Mouse (Mus musculus): Measurements from ENCODE around the gene Flnc. TPM values are rescaled to one million over a fixed set of nuclear protein-coding genes. Genes with fewer than 3 reads are reported as not detected.

Flnc gene
- polyA plus RNA-seq, 1 experiment, result 2.6 TPM

- Histone ChIP-seq H3K36me3 (ENCODE audit: control insufficient read depth, insufficient read depth, low read length) (no peaks in the 10 kb centered on the region), H3K4me1 (ENCODE audit: control insufficient read depth, insufficient read depth, low read length) (no peaks in the 10 kb centered on the region), H3K4me3 (ENCODE audit: control insufficient read depth, low read depth, low read length) (no peak overlapping the region), H3K27ac (ENCODE audit: control insufficient read depth, insufficient read depth, low read depth, low read length) (no peak overlapping the region), H3K27me3 (ENCODE audit: control insufficient read depth, insufficient read depth, low read length) (no peaks in the 10 kb centered on the region)
- TF ChIP-seq POLR2A (IDR thresholded peaks at IDR 0.05; ENCODE audit: control insufficient read depth, low read depth, low read length), result no peak
- no peak for TF ChIP-seq CTCF (IDR thresholded peaks at IDR 0.05; ENCODE audit: control insufficient read depth, insufficient read depth, insufficient replicate concordance, low read depth, low read length)
Observed at GRCm38 (mm10) chr6:29463388-29463787, 30.3 kb downstream of the Flnc start.

DNA sequence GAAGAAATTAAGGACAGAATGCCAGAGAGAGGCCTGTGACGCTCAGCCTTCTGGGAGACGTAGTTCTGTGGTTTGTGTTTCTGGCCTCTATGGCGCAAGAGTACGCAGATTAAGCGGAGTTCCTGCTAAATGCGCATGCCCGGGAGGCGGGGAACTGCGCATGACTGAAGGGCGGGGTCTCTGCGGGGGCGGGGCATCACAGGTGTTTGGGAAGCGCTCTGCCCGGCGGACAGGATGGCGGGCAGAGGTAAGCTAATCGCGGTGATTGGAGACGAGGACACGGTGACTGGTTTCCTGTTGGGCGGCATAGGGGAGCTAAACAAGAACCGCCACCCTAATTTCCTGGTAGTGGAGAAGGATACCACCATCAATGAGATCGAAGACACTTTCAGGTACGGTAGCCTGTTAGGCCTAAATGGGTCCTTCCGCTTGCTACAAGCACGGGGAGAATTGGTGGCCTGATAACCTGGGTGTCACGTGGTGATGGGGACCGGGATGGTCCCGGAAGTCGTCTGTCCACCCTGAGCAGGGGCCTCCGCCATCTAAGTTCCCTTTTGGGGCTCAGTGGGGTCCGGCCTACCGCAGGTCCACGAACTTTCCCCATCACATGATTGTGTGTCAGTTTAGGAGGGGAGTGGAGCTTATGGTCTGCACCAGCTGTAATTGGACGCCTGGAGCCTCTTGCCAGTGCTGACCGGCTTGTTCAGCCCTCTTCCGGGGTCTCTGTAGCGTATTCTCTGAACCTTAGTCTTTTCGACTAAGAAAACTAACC lies 34.7 kb downstream of the Flnc start, which contains the start of gene Atp6v1f:
Gene Atp6v1f (plus strand): TSS at position 136 of the 772 bp plus-strand sequence.
- H3K36me3 ChIP-seq (ENCODE audit: control insufficient read depth, insufficient read depth, low read length), result no peaks in the 10 kb centered on the region
- peak within 1 kb of the TSS; percentile 67 for H3K27ac ChIP-seq (ENCODE audit: control insufficient read depth, insufficient read depth, low read depth, low read length)
- no peaks in the 10 kb centered on the region for H3K4me1 ChIP-seq (ENCODE audit: control insufficient read depth, insufficient read depth, low read length)
- peak within 1 kb of the TSS; percentile 88 for H3K4me3 ChIP-seq (ENCODE audit: control insufficient read depth, low read depth, low read length)
- TF ChIP-seq CTCF (IDR thresholded peaks at IDR 0.05; ENCODE audit: control insufficient read depth, insufficient read depth, insufficient replicate concordance, low read depth, low read length), result no peak
- TF ChIP-seq POLR2A (IDR thresholded peaks at IDR 0.05; ENCODE audit: control insufficient read depth, low read depth, low read length), result peak; percentile 60; the same call in 1 of the 2 replicates
- H3K27me3 ChIP-seq (ENCODE audit: control insufficient read depth, insufficient read depth, low read length), result no peaks in the 10 kb centered on the region

GRCm38 (mm10) chr6:29468851-29469250 lies 35.8 kb downstream of the Flnc start:
- H3K27ac ChIP-seq (ENCODE audit: control insufficient read depth, insufficient read depth, low read depth, low read length), result no peak overlapping the region
- H3K36me3 ChIP-seq (ENCODE audit: control insufficient read depth, insufficient read depth, low read length), result no peaks in the 10 kb centered on the region
- H3K4me3 ChIP-seq (ENCODE audit: control insufficient read depth, low read depth, low read length), result peak overlapping the region; percentile 88
- no peaks in the 10 kb centered on the region for H3K27me3 ChIP-seq (ENCODE audit: control insufficient read depth, insufficient read depth, low read length)
- H3K4me1 ChIP-seq (ENCODE audit: control insufficient read depth, insufficient read depth, low read length), result no peaks in the 10 kb centered on the region; the same call in 1 of the 2 replicates
- TF ChIP-seq CTCF (IDR thresholded peaks at IDR 0.05; ENCODE audit: control insufficient read depth, insufficient read depth, insufficient replicate concordance, low read depth, low read length), result no peak
- no peak for TF ChIP-seq POLR2A (IDR thresholded peaks at IDR 0.05; ENCODE audit: control insufficient read depth, low read depth, low read length)

DNA sequence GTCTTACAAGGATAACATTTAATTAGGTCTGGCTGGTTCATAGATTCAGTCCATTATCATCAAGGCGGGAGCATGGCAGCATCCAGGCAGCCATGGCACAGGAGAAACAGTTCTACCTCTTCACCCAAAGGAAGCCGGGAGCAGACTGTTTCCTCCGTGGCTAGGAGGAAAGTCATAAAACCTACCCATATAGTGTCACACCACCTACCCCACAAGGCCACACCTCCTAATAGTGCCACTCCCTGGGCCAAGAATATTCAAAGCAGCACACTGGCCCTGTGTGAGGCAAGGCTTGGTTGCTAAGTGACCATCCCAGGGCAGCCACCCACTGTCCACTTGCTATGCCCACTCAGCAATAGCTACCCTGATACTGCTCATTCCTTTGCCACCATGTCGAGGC lies 38.1 kb downstream of the Flnc start, which contains the start of gene Atp6v1fnb:
Gene Atp6v1fnb (plus strand): TSS at position 301 of the 400 bp plus-strand sequence.
- no peak for TF ChIP-seq CTCF (IDR thresholded peaks at IDR 0.05; ENCODE audit: control insufficient read depth, insufficient read depth, insufficient replicate concordance, low read depth, low read length)
- peak; percentile 49; the same call in 1 of the 2 replicates for TF ChIP-seq POLR2A (IDR thresholded peaks at IDR 0.05; ENCODE audit: control insufficient read depth, low read depth, low read length)
- no peaks in the 10 kb centered on the region for H3K36me3 ChIP-seq (ENCODE audit: control insufficient read depth, insufficient read depth, low read length)
- peak within 1 kb of the TSS; percentile 64 for H3K27ac ChIP-seq (ENCODE audit: control insufficient read depth, insufficient read depth, low read depth, low read length)
- H3K27me3 ChIP-seq (ENCODE audit: control insufficient read depth, insufficient read depth, low read length), result no peaks in the 10 kb centered on the region
- H3K4me3 ChIP-seq (ENCODE audit: control insufficient read depth, low read depth, low read length), result peak within 1 kb of the TSS; percentile 88
- no peaks in the 10 kb centered on the region; the same call in 1 of the 2 replicates for H3K4me1 ChIP-seq (ENCODE audit: control insufficient read depth, insufficient read depth, low read length)

DNA sequence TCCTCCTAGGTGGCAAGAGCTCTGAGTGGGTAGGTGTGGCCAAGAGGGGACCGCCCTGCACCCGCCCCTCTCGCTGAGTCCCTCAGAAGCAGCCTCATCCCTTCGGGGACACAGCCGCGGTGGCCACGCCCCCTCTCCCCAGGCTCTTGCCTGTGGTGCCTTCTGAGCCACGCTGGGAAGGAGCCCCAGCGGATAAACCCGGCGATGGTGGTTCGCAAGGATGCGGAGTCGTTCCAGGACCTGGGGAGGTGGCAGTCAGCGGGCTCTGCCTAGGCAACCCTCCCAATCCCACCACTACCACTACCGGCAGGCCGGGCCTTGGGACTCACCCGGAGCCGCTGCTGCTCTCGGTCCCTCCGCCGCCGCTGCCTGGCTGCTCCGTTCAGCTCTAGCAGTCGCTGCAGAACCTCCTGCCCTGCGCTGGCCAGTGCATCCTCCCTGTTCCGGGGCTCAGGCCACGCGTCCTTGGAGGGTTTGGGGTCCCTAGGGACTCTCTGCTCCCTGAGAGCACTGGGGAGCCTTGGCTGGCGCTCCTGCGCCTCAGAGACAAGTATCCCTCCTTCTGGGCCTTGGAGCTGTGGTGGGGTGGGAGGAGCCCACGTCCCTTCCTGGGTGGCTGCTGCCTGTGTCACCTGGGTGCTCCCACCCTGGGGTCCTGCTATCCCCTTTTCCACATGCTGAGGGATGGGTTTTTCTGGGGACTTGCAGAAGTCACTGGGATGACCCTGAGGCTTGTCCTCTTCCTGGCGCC lies 41.1 kb downstream of the Flnc start:
- Histone ChIP-seq H3K27me3 (ENCODE audit: control insufficient read depth, insufficient read depth, low read length) (no peaks in the 10 kb centered on the region), H3K27ac (ENCODE audit: control insufficient read depth, insufficient read depth, low read depth, low read length) (no peak overlapping the region), H3K4me3 (ENCODE audit: control insufficient read depth, low read depth, low read length) (peak overlapping the region; percentile 59), H3K4me1 (ENCODE audit: control insufficient read depth, insufficient read depth, low read length) (no peaks in the 10 kb centered on the region; the same call in 1 of the 2 replicates), H3K36me3 (ENCODE audit: control insufficient read depth, insufficient read depth, low read length) (no peaks in the 10 kb centered on the region)
- TF ChIP-seq CTCF (IDR thresholded peaks at IDR 0.05; ENCODE audit: control insufficient read depth, insufficient read depth, insufficient replicate concordance, low read depth, low read length), result no peak
- no peak for TF ChIP-seq POLR2A (IDR thresholded peaks at IDR 0.05; ENCODE audit: control insufficient read depth, low read depth, low read length)

DNA sequence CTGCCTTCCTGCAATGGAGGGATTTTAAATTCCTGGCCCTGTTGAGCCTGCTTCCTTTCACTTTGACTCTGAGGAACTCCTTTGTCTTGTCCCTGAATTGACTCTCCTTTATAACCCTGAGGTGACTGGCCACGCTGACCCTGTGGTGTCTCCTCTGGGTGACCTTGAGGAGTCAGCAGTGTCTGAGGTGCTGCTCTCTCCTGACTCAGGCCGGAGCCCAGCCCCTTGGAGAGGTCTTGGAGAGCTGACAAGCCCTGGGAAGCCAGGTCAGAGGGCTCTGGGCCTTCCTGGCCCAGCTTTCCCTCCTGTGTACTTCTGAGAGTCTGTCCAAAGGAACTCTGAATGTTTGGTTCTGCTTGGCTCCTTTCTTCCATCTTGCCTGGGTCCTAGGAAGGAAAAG lies 41.7 kb downstream of the Flnc start:
- Histone ChIP-seq H3K36me3 (ENCODE audit: control insufficient read depth, insufficient read depth, low read length) (no peaks in the 10 kb centered on the region), H3K4me1 (ENCODE audit: control insufficient read depth, insufficient read depth, low read length) (no peaks in the 10 kb centered on the region; the same call in 1 of the 2 replicates), H3K4me3 (ENCODE audit: control insufficient read depth, low read depth, low read length) (no peak overlapping the region), H3K27ac (ENCODE audit: control insufficient read depth, insufficient read depth, low read depth, low read length) (no peak overlapping the region), H3K27me3 (ENCODE audit: control insufficient read depth, insufficient read depth, low read length) (no peaks in the 10 kb centered on the region)
- TF ChIP-seq CTCF (IDR thresholded peaks at IDR 0.05; ENCODE audit: control insufficient read depth, insufficient read depth, insufficient replicate concordance, low read depth, low read length), result no peak
- TF ChIP-seq POLR2A (IDR thresholded peaks at IDR 0.05; ENCODE audit: control insufficient read depth, low read depth, low read length), result no peak

DNA sequence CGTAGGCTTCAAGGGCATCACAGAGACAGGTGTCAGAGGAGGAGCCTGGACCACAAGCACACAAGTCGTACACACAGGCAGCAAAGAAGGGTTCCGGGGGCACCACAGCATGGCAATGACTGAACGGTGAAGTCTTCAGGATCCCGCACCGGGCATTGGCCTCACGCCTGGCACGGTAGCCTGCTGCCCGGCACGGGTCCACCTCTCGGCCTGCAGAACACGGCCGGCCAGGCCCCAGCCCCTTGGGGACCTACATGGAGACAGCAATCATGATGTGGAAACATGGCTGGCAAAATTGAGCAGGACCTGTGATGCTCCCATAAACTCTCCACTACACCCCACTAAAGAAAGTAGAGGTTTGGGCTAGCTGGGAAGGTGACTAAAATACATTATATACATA lies 49.6 kb downstream of the Flnc start:
- Histone ChIP-seq H3K4me3 (ENCODE audit: control insufficient read depth, low read depth, low read length) (no peak overlapping the region), H3K36me3 (ENCODE audit: control insufficient read depth, insufficient read depth, low read length) (no peaks in the 10 kb centered on the region), H3K4me1 (ENCODE audit: control insufficient read depth, insufficient read depth, low read length) (no peaks in the 10 kb centered on the region), H3K27ac (ENCODE audit: control insufficient read depth, insufficient read depth, low read depth, low read length) (no peak overlapping the region), H3K27me3 (ENCODE audit: control insufficient read depth, insufficient read depth, low read length) (no peaks in the 10 kb centered on the region)
- TF ChIP-seq CTCF (IDR thresholded peaks at IDR 0.05; ENCODE audit: control insufficient read depth, insufficient read depth, insufficient replicate concordance, low read depth, low read length), result no peak
- TF ChIP-seq POLR2A (IDR thresholded peaks at IDR 0.05; ENCODE audit: control insufficient read depth, low read depth, low read length), result no peak
